In the genomic region with DNA sequence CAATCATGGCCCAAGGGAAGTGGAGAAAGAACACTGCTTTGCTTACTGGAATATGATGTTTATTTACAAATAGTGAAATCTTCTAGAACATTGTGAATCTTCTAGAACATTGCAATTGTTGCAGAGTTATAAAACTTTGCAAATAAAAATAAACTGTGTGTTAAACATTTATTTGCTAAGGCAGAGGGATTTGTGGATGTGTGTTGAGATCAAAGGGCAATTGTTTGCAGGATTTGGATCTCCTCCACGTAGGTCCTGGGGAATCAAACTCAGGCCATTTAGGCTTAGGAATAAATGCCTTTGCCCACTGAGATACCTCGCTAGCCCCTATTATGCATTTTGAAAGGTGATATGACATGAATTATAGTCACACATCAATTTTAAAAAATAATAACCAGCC, we compare ENCODE assay signal across 27 mouse cellular contexts.
DNase-seq lines count a peak whose midpoint lies in the region; ATAC-seq and TF ChIP-seq lines count a peak whose summit lies in the region.
"Had no signal": no experiment of that assay in that cellular context is flagged by ENCODE, and none has a peak within 500 bp of the region (broad histone marks: within the 10 kb centered on the region; RNA-seq: fewer than 3 reads in every experiment).

No protein-coding gene starts in this region.

- no peak for TF ChIP-seq POLR2A in liver, adult 2 months (IDR thresholded peaks at IDR 0.05; ENCODE audit: extremely low read depth, insufficient read depth, low read length)

- no peak for ATAC-seq in liver, embryonic 11.5 days (replicated peaks; ENCODE audit: low FRiP score)
- ATAC-seq: CD4-positive, CD25-positive, alpha-beta regulatory T cell, adult 4 months; forebrain, embryonic 15.5 days had no signal

- peaks cover 12% of the 10 kb centered on the region; the same call in 1 of the 2 replicates for H3K4me1 ChIP-seq in liver, adult 2 months (ENCODE audit: control insufficient read depth, insufficient read depth, low read length)
- H3K4me1 ChIP-seq in liver, embryonic 11.5 days (replicated peaks; ENCODE audit: control insufficient read depth, insufficient read depth, low read length): no peaks in the 10 kb centered on the region
- H3K4me1 ChIP-seq: embryonic facial prominence, embryonic 10.5 days; embryonic facial prominence, embryonic 13.5 days; forebrain, embryonic 12.5 days; heart, embryonic 12.5 days; heart, embryonic 15.5 days; hindbrain, embryonic 10.5 days had no signal

- H3K36me3 ChIP-seq in liver, adult 2 months (ENCODE audit: control insufficient read depth, insufficient read depth, low read length): peaks cover 18% of the 10 kb centered on the region
- H3K36me3 ChIP-seq in liver, embryonic 11.5 days (ENCODE audit: control insufficient read depth, insufficient read depth, low read length): peaks cover 9% of the 10 kb centered on the region
- H3K36me3 ChIP-seq: forebrain, embryonic 15.5 days had no signal

- H3K9me3 ChIP-seq in liver, embryonic 11.5 days (ENCODE audit: control insufficient read depth, low read length): no peaks in the 10 kb centered on the region
- H3K9me3 ChIP-seq: embryonic facial prominence, embryonic 10.5 days; embryonic facial prominence, embryonic 13.5 days; forebrain, embryonic 12.5 days; forebrain, embryonic 15.5 days; heart, embryonic 12.5 days; heart, embryonic 15.5 days; hindbrain, embryonic 10.5 days had no signal

- H3K27me3 ChIP-seq in liver, adult 2 months (ENCODE audit: control insufficient read depth, insufficient read depth, low read length): no peaks in the 10 kb centered on the region
- H3K27me3 ChIP-seq in liver, embryonic 11.5 days (replicated peaks; ENCODE audit: control insufficient read depth, insufficient read depth, low read length): no peaks in the 10 kb centered on the region
- H3K27me3 ChIP-seq: embryonic facial prominence, embryonic 13.5 days; forebrain, embryonic 12.5 days; forebrain, embryonic 15.5 days; heart, embryonic 12.5 days; heart, embryonic 15.5 days had no signal

- peak; percentile 64 for DNase-seq in kidney, adult 9 months
- no peak for DNase-seq in kidney, adult 18-20 months
- peak; percentile 91 for DNase-seq in liver, adult 2 months (ENCODE audit: extremely low read depth, low read depth, low spot score)
- no peak for DNase-seq in liver, embryonic 11.5 days (ENCODE audit: low spot score)
- peak; percentile 8 for DNase-seq in adipocyte (ENCODE audit: low spot score)
- peak; percentile 16 for DNase-seq in large intestine, adult 2 months (ENCODE audit: low read depth, low spot score)
- DNase-seq: adrenal gland, adult 8-10 months; adrenal gland, postnatal 25 days; cerebellum, adult 11-12 months; cerebellum, adult 8-10 months; cerebellum, postnatal 10 days; cerebellum, postnatal 36 days; embryo, embryonic 11 days; gastrocnemius, postnatal 25 days; heart, adult 18-20 months; heart, postnatal 10 days; heart, postnatal 36 days had no signal

- no peak overlapping the region for H3K9ac ChIP-seq in liver, adult 2 months (ENCODE audit: low read depth, low read length)
- no peak overlapping the region for H3K9ac ChIP-seq in liver, embryonic 11.5 days (ENCODE audit: low read depth, low read length)
- H3K9ac ChIP-seq: embryonic facial prominence, embryonic 13.5 days; forebrain, embryonic 12.5 days; forebrain, embryonic 15.5 days; heart, embryonic 12.5 days; heart, embryonic 15.5 days; hindbrain, embryonic 14.5 days had no signal

- H3K79me2 ChIP-seq in liver, adult 2 months (ENCODE audit: control insufficient read depth, insufficient read depth, low read length): peaks cover 11% of the 10 kb centered on the region; the same call in 1 of the 2 replicates

- WGBS in liver, adult 2 months: 17% methylated on average over 2 of the region's 2 CpGs
- WGBS in liver, embryonic 11.5 days: 73% methylated on average over 2 of the region's 2 CpGs
- WGBS in large intestine, adult 2 months: 20% methylated on average over 2 of the region's 2 CpGs

- H3K4me2 ChIP-seq in liver, embryonic 11.5 days: no peak overlapping the region
- H3K4me2 ChIP-seq: embryonic facial prominence, embryonic 13.5 days; forebrain, embryonic 12.5 days; forebrain, embryonic 15.5 days; heart, embryonic 12.5 days; heart, embryonic 15.5 days; hindbrain, embryonic 14.5 days had no signal

- TF ChIP-seq CTCF in liver, adult 2 months (IDR thresholded peaks at IDR 0.05; ENCODE audit: low read depth, low read length): no peak

- peak overlapping the region; percentile 71 for H3K27ac ChIP-seq in liver, adult 2 months (replicated peaks; ENCODE audit: insufficient read depth, low read depth, low read length)
- no peak overlapping the region for H3K27ac ChIP-seq in liver, embryonic 11.5 days (ENCODE audit: low read depth, low read length)
- H3K27ac ChIP-seq: embryonic facial prominence, embryonic 10.5 days; embryonic facial prominence, embryonic 13.5 days; forebrain, embryonic 12.5 days; forebrain, embryonic 15.5 days; heart, embryonic 15.5 days; hindbrain, embryonic 10.5 days; hindbrain, embryonic 14.5 days had no signal

- H3K4me3 ChIP-seq in liver, adult 2 months (ENCODE audit: insufficient read depth, low read depth, low read length): no peak overlapping the region
- H3K4me3 ChIP-seq in liver, embryonic 11.5 days (ENCODE audit: low read depth, low read length): no peak overlapping the region
- H3K4me3 ChIP-seq: embryonic facial prominence, embryonic 10.5 days; embryonic facial prominence, embryonic 13.5 days; erythroblast, embryonic 14.5 days; forebrain, embryonic 12.5 days; forebrain, embryonic 15.5 days; heart, embryonic 12.5 days; heart, embryonic 15.5 days; hindbrain, embryonic 10.5 days had no signal

Comparison
In these comparisons a context has a peak if more than half of its experiments do, and no peak if none do; other contexts are left out.
1. DNase-seq: peak in kidney, adult 9 months (single experiment), liver, adult 2 months (single experiment), adipocyte (single experiment) and large intestine, adult 2 months (single experiment); none in kidney, adult 18-20 months (single experiment) and liver, embryonic 11.5 days (single experiment).